Mouse (Mus musculus) heart, adult 2 months (tissue): ENCODE data around the gene Eif4e3.

Experiments used
- CTCF ChIP-seq: fragments of 200-600 bp; IDR thresholded peaks from 2 replicates; pipeline ENCODE4 v1.8.1; 2022; ENCODE audit warnings: antibody characterized with exemption, mild to moderate bottlenecking, moderate library complexity
- POLR2A ChIP-seq: fragments of 200-500 bp; IDR thresholded peaks from 2 replicates; pipeline ENCODE4 v1.6.1; 2011; ENCODE audit warnings: mild to moderate bottlenecking, low read depth, low read length, control low read depth; ENCODE audit not compliant: insufficient read depth

DNA sequence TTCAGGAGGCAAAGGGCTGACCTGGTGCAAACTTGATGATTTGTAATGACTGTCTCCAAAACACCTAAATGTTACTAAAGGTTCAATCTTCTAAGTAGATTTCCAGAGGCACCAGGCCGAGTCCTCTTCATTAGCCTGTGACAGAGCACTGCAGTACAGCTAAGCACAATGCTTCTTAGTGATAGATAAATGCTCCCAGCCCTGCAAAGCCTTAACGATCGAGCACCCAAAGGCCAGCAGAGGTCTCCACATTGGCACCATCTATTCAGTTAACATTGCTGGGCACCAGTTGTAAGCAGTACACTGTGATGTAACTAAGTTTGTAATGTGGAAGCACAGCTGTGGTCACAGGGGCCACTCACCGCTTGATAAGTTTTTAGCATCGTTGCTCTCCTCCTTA is 22.2 kb downstream of the Eif4e3 start:
- TF ChIP-seq CTCF = no peak
- TF ChIP-seq POLR2A = no peak
